Mouse (Mus musculus) heart, embryonic 15.5 days (tissue): Measurements from ENCODE around the gene Pdlim5. TPM values are rescaled to one million over a fixed set of nuclear protein-coding genes. Genes with fewer than 3 reads are reported as not detected.

Source experiments
- ATAC-seq: fragments of 200-750 bp; cut with Nextera tagmentation; replicated peaks from 2 replicates; pipeline ENCODE4 v1.8.0; 2017; ENCODE audit warnings: low read depth, moderate TSS enrichment; ENCODE audit not compliant: insufficient number of reproducible peaks, insufficient read depth, low FRiP score
- H3K27ac ChIP-seq: fragments of 300-500 bp; sonication (generic); 2 replicates; pipeline ENCODE4 v1.5.1; 2015; ENCODE audit warnings: mild to moderate bottlenecking, inconsistent platforms
- H3K27me3 ChIP-seq: fragments of 300-500 bp; sonication (generic); 2 replicates; pipeline ENCODE4 v1.6.1; 2015; ENCODE audit warnings: inconsistent platforms
- H3K36me3 ChIP-seq: fragments of 300-500 bp; sonication (generic); 2 replicates; pipeline ENCODE4 v1.6.1; 2015; ENCODE audit warnings: mild to moderate bottlenecking, inconsistent platforms
- H3K4me1 ChIP-seq: fragments of 300-500 bp; sonication (generic); replicated peaks from 2 replicates; pipeline ENCODE4 v1.6.1; 2015; ENCODE audit warnings: inconsistent platforms
- H3K4me2 ChIP-seq: fragments of 300-500 bp; sonication (generic); 2 replicates; pipeline ENCODE4 v1.6.1; 2015; ENCODE audit warnings: inconsistent platforms, mild to moderate bottlenecking, moderate library complexity
- H3K4me3 ChIP-seq: fragments of 300-500 bp; sonication (generic); 2 replicates; pipeline ENCODE4 v1.5.1; 2015; ENCODE audit warnings: mild to moderate bottlenecking, inconsistent platforms
- H3K9ac ChIP-seq: fragments of 300-500 bp; sonication (generic); 2 replicates; pipeline ENCODE4 v1.6.1; 2015; ENCODE audit warnings: mild to moderate bottlenecking, inconsistent platforms
- H3K9me3 ChIP-seq: fragments of 300-500 bp; sonication (generic); replicated peaks from 2 replicates; pipeline ENCODE4 v1.6.1; 2016; ENCODE audit warnings: inconsistent platforms
- WGBS: fragments of 180-500 bp; shearing (Covaris S2); methylation state at CpG from one replicate; pipeline ENCODE4 v1.1.7; 2015; ENCODE audit warnings: mixed read lengths; 5-methylcytosine and 5-hydroxymethylcytosine counted together
- polyA plus RNA-seq: library from polyadenylated mRNA; unstranded; fragments of >200 nt; fragmentation: Nextera tagmentation; extraction: Ambion mirVana; gene quantifications from 2 replicates; pipeline ENCODE4 v1.2.1, GENCODE M21; 2015

Gene Pdlim5
- polyA plus RNA-seq, 1 experiment from 2014 or later: 220 TPM

GRCm38 (mm10) chr3:142274993-142275392, 120.5 kb downstream of the Pdlim5 start:
- Histone ChIP-seq H3K9me3 (no peaks in the 10 kb centered on the region), H3K4me3 (no peak overlapping the region), H3K36me3 (peaks cover 37% of the 10 kb centered on the region), H3K27me3 (no peaks in the 10 kb centered on the region), H3K4me1 (peaks cover 6% of the 10 kb centered on the region), H3K27ac (no peak overlapping the region), H3K9ac (no peak overlapping the region), H3K4me2 (no peak overlapping the region)
- ATAC-seq: no peak
- 20% methylated on average over 1 of the region's 1 CpGs for WGBS

DNA sequence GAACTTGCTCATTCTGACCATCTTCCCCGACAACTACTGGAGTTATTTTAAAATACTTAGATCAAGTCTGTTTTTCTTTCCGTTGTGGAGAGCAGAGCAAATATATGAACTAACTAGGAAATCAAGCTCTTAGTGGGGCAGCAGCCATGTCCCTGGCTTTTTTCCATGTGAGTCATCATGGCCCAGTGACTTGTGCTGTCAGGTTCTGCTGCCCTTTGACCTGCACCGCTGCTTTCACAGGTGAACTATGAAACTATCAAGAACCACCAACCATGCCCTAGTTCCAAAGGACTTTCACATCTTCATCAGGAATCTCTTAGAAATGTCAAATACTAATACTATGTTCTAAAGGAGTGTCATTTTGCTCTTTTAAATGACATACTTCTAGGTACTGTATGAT, 121.0 kb downstream of the Pdlim5 start:
- Histone ChIP-seq H3K9ac (no peak overlapping the region), H3K27ac (no peak overlapping the region), H3K27me3 (no peaks in the 10 kb centered on the region), H3K36me3 (peaks cover 41% of the 10 kb centered on the region), H3K9me3 (no peaks in the 10 kb centered on the region), H3K4me2 (no peak overlapping the region), H3K4me3 (no peak overlapping the region), H3K4me1 (peaks cover 5% of the 10 kb centered on the region)
- ATAC-seq: no peak
- 84% methylated on average over 3 of the region's 3 CpGs for WGBS

DNA sequence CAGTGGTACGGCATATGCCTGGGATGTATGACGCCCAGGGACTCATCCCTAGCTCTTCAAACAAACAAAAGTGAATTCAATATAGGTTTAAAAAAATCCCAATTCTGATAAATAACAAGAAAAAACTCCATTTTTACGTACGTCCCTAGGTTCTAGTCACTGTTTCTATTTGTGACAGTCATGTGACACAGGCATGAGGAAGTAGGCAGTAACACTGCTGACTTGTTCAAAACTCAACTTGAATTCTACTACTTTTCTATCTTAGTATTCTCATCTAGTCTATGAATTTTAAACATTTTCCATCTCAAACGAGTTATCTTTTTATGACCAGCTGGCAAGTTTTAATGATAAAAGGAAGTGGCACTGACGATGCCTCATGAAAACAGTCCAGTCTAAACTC, 122.2 kb downstream of the Pdlim5 start:
- 71% methylated on average over 6 of the region's 6 CpGs for WGBS
- Histone ChIP-seq H3K9me3 (no peaks in the 10 kb centered on the region), H3K4me3 (no peak overlapping the region), H3K36me3 (peaks cover 43% of the 10 kb centered on the region), H3K27me3 (no peaks in the 10 kb centered on the region), H3K9ac (no peak overlapping the region), H3K27ac (no peak overlapping the region), H3K4me1 (no peaks in the 10 kb centered on the region), H3K4me2 (no peak overlapping the region)
- no peak for ATAC-seq

GRCm38 (mm10) chr3:142256371-142256770, 139.1 kb downstream of the Pdlim5 start:
- Histone ChIP-seq H3K9me3 (no peaks in the 10 kb centered on the region), H3K36me3 (peaks cover 12% of the 10 kb centered on the region), H3K4me1 (no peaks in the 10 kb centered on the region), H3K27ac (no peak overlapping the region), H3K27me3 (no peaks in the 10 kb centered on the region), H3K9ac (no peak overlapping the region), H3K4me2 (no peak overlapping the region), H3K4me3 (no peak overlapping the region)
- WGBS: 64% methylated on average over 2 of the region's 2 CpGs
- ATAC-seq: no peak

GRCm38 (mm10) chr3:142252086-142252485, 143.4 kb downstream of the Pdlim5 start:
- no peak overlapping the region for H3K4me2 ChIP-seq
- no peak for ATAC-seq
- peaks cover 11% of the 10 kb centered on the region; the same call in 1 of the 2 replicates for H3K36me3 ChIP-seq
- WGBS: 76% methylated on average over 1 of the region's 1 CpGs
- no peak overlapping the region for H3K4me3 ChIP-seq
- no peak overlapping the region for H3K27ac ChIP-seq
- H3K4me1 ChIP-seq: no peaks in the 10 kb centered on the region
- no peaks in the 10 kb centered on the region for H3K9me3 ChIP-seq
- no peak overlapping the region for H3K9ac ChIP-seq
- H3K27me3 ChIP-seq: no peaks in the 10 kb centered on the region

DNA sequence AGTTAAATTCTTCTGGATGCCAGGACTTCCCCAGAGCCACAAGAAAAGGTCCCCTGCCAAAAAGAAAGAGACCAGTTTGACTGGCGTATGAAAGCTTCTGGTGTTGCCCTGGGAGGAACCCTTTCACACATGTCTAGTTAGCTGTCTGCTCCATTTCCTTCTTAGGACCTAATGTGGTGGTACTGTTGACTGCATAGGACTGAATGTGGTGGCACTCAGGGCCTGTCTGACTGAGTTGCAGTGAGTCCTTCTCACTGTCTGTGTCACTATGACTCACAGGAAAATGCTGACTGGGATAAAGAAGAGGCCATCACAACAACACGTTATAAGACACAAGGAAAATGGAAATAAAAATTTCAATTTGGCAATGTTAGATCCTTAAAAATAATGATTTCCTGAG, 146.0 kb downstream of the Pdlim5 start:
- WGBS: 84% methylated on average over 2 of the region's 2 CpGs

DNA sequence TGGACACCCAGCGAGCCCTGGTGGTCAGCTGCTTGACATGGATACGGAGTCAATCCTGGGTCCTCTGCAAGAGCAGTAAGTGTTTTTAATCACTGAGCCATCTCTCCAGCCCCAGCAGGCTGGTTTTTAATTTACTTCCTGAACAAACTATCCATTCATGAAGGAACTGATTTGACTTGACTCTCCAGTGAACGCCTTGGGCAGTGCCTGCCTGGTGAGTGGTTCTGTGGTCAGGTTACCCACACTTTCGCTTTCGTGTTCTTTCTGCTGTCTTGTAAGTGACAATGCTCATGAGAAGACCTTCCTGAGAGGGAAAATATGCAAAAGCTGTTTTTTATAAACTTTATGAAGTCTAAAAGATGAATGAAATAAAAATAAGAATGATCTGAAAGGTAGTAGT, 152.2 kb downstream of the Pdlim5 start:
- H3K9me3 ChIP-seq: no peaks in the 10 kb centered on the region
- ATAC-seq: no peak
- H3K9ac ChIP-seq: no peak overlapping the region
- no peak overlapping the region for H3K4me2 ChIP-seq
- H3K4me1 ChIP-seq: no peaks in the 10 kb centered on the region
- WGBS: 87% methylated on average over 5 of the region's 5 CpGs
- H3K4me3 ChIP-seq: no peak overlapping the region
- H3K36me3 ChIP-seq: peaks cover 57% of the 10 kb centered on the region
- no peaks in the 10 kb centered on the region for H3K27me3 ChIP-seq
- no peak overlapping the region for H3K27ac ChIP-seq

More for the DNA sequence above, 146.0 kb downstream of the Pdlim5 start:
- Histone ChIP-seq H3K36me3 (peaks cover 30% of the 10 kb centered on the region), H3K9me3 (no peaks in the 10 kb centered on the region), H3K4me3 (no peak overlapping the region), H3K4me1 (no peaks in the 10 kb centered on the region), H3K27ac (no peak overlapping the region), H3K27me3 (no peaks in the 10 kb centered on the region), H3K4me2 (no peak overlapping the region), H3K9ac (no peak overlapping the region)
- no peak for ATAC-seq

GRCm38 (mm10) chr3:142239298-142239697, 156.2 kb downstream of the Pdlim5 start:
- WGBS: 92% methylated on average over 2 of the region's 2 CpGs
- H3K9ac ChIP-seq: no peak overlapping the region
- H3K4me1 ChIP-seq: no peaks in the 10 kb centered on the region
- no peak overlapping the region for H3K4me2 ChIP-seq
- no peak overlapping the region for H3K4me3 ChIP-seq
- H3K9me3 ChIP-seq: no peaks in the 10 kb centered on the region
- H3K36me3 ChIP-seq: peaks cover 27% of the 10 kb centered on the region
- H3K27me3 ChIP-seq: no peaks in the 10 kb centered on the region
- H3K27ac ChIP-seq: no peak overlapping the region
- ATAC-seq: no peak

DNA sequence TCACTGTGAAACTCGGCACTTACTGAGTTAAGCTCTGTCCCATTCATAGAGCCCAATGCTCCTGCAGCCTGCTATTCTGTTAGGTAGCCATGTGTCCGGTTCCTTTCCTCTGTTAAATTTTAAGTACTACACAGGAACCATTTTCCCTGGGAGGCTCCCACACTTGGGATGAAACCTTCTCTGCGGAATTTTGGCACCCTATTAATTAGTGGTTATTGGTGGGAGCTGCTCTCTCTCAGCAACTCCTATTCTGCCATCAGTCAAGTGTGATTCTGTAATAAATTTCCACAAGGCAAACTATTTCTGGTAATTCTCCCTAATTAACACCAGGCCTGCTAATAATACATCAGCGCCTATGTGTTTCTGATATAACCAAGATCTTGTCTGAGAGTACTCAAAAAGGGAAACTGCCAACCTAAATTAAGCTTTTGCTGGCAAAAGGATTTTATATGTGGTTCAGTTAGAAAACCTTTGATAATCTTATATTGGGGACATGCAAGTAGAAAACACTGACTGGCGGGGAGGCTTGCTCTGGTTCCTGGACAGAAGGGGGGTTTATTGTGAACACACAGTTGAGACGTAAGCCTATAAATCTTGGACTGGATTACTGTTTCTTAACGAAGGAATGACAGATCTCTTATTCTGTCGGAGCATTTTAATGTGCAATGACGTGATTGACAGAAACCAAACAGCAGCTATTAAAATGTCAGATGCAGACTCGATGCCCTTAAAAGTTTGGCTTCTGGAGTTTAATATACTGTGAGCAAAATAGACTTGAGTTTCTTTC, 157.0 kb downstream of the Pdlim5 start:
- Histone ChIP-seq H3K27ac (no peak overlapping the region), H3K9me3 (no peaks in the 10 kb centered on the region), H3K4me1 (no peaks in the 10 kb centered on the region), H3K4me2 (no peak overlapping the region), H3K36me3 (peaks cover 23% of the 10 kb centered on the region), H3K4me3 (no peak overlapping the region), H3K9ac (no peak overlapping the region), H3K27me3 (no peaks in the 10 kb centered on the region)
- ATAC-seq: no peak
- 81% methylated on average over 10 of the region's 10 CpGs for WGBS

GRCm38 (mm10) chr3:142237621-142238020, 157.9 kb downstream of the Pdlim5 start:
- Histone ChIP-seq H3K27ac (no peak overlapping the region), H3K9me3 (no peaks in the 10 kb centered on the region), H3K4me1 (no peaks in the 10 kb centered on the region), H3K27me3 (no peaks in the 10 kb centered on the region), H3K36me3 (peaks cover 18% of the 10 kb centered on the region; the same call in 1 of the 2 replicates), H3K9ac (no peak overlapping the region), H3K4me2 (no peak overlapping the region), H3K4me3 (no peak overlapping the region)
- 87% methylated on average over 5 of the region's 5 CpGs for WGBS
- ATAC-seq: no peak

- Histone ChIP-seq H3K9me3 (no peaks in the 10 kb centered on the region), H3K36me3 (no peaks in the 10 kb centered on the region; the same call in 1 of the 2 replicates), H3K4me3 (no peak overlapping the region), H3K4me1 (no peaks in the 10 kb centered on the region), H3K27me3 (no peaks in the 10 kb centered on the region), H3K9ac (no peak overlapping the region), H3K4me2 (no peak overlapping the region), H3K27ac (no peak overlapping the region)
- no peak for ATAC-seq
- 92% methylated on average over 16 of the region's 16 CpGs for WGBS
Observed at GRCm38 (mm10) chr3:142233606-142234465, 161.7 kb downstream of the Pdlim5 start.
